Mouse (Mus musculus) heart, postnatal 0 days (tissue): ENCODE measurements around the gene Cdh13.

Source experiments
- CTCF ChIP-seq: IDR thresholded peaks from 2 replicates; pipeline ENCODE4 v1.5.1; 2016; ENCODE audit warnings: antibody characterized with exemption, control low read depth, low read depth
- EP300 ChIP-seq: IDR thresholded peaks from 2 replicates; pipeline ENCODE4 v1.6.1; 2016; ENCODE audit warnings: antibody characterized with exemption, low read depth

GRCm38 (mm10) chr8:118937412-118937811 lies 653.9 kb downstream of the Cdh13 start:
- TF ChIP-seq CTCF (no peak), EP300 (no peak)
